Mouse (Mus musculus) stomach, postnatal 0 days (tissue): ENCODE results near the gene Trmt10c. TPM values are rescaled to one million over a fixed set of nuclear protein-coding genes. Genes with fewer than 3 reads are reported as not detected.
"Not testable (repeated sequence)": the region's sequence is repeated elsewhere in the genome, so short reads cannot be mapped to it uniquely, and the experiment has no call there.

ENCODE experiments used
- ATAC-seq: fragments of 200-750 bp; cut with Nextera tagmentation; 2 replicates; pipeline ENCODE4 v1.8.0; 2017; ENCODE audit not compliant: low FRiP score, low TSS enrichment
- DNase-seq: peaks from one replicate; pipeline ENCODE4 v3.0.0-alpha.2; 2016; ENCODE audit warnings: low spot score
- H3K27ac ChIP-seq: fragments of 300-500 bp; sonication (generic); replicated peaks from 2 replicates; pipeline ENCODE4 v1.5.1; 2014; ENCODE audit warnings: mild to moderate bottlenecking, control low read depth
- H3K27me3 ChIP-seq: fragments of 300-500 bp; sonication (generic); 2 replicates; pipeline ENCODE4 v1.6.1; 2014; ENCODE audit warnings: low read length; ENCODE audit not compliant: control insufficient read depth, insufficient read depth
- H3K36me3 ChIP-seq: fragments of 300-500 bp; sonication (generic); 2 replicates; pipeline ENCODE4 v1.6.1; 2014; ENCODE audit warnings: low read length, mixed read lengths; ENCODE audit not compliant: control insufficient read depth, insufficient read depth
- H3K4me1 ChIP-seq: fragments of 300-500 bp; sonication (generic); replicated peaks from 2 replicates; pipeline ENCODE4 v1.6.1; 2014; ENCODE audit warnings: antibody characterized with exemption; ENCODE audit not compliant: control insufficient read depth, insufficient read depth
- H3K4me2 ChIP-seq: fragments of 300-500 bp; sonication (generic); replicated peaks from 2 replicates; pipeline ENCODE4 v1.6.1; 2014; ENCODE audit warnings: low read depth, mild to moderate bottlenecking, control low read depth, moderate library complexity
- H3K4me3 ChIP-seq: fragments of 300-500 bp; sonication (generic); 2 replicates; pipeline ENCODE4 v1.5.1; 2014; ENCODE audit warnings: low read depth, low read length, control low read depth
- H3K9ac ChIP-seq: fragments of 300-500 bp; sonication (generic); 2 replicates; pipeline ENCODE4 v1.6.1; 2014; ENCODE audit warnings: mild to moderate bottlenecking, low read length, control low read depth, mixed read lengths
- H3K9me3 ChIP-seq: fragments of 300-500 bp; sonication (generic); 2 replicates; pipeline ENCODE4 v1.6.1; 2016; ENCODE audit warnings: low read length; ENCODE audit not compliant: control insufficient read depth
- CTCF ChIP-seq: IDR thresholded peaks from 2 replicates; pipeline ENCODE4 v1.5.1; 2016; ENCODE audit warnings: antibody characterized with exemption, low read depth, mild to moderate bottlenecking, moderate library complexity
- EP300 ChIP-seq: optimal IDR thresholded peaks from 2 replicates; pipeline ENCODE3; 2016; ENCODE audit warnings: antibody characterized with exemption
- WGBS: fragments of 180-500 bp; shearing (Covaris S2); extraction: QIAGEN DNeasy Blood & Tissue Kit; methylation state at CpG from one replicate; pipeline ENCODE4 v1.1.7; 2014; 5-methylcytosine and 5-hydroxymethylcytosine counted together
- polyA plus RNA-seq: library from polyadenylated mRNA; unstranded; fragments of >200 nt; fragmentation: Nextera tagmentation; extraction: Ambion mirVana; gene quantifications from 2 replicates; pipeline ENCODE4 v1.2.1, GENCODE M21; 2015

Gene Trmt10c
- polyA plus RNA-seq, 1 experiment from 2014 or later: 17.6 TPM

GRCm38 (mm10) chr16:56075222-56076111 lies 37.8 kb upstream of the Trmt10c start:
- H3K4me2 ChIP-seq: peak overlapping the region; percentile 55
- no peaks in the 10 kb centered on the region for H3K4me1 ChIP-seq
- peak overlapping the region; percentile 61 for H3K9ac ChIP-seq
- peak overlapping the region; percentile 91 for H3K27ac ChIP-seq
- no peak for TF ChIP-seq CTCF
- TF ChIP-seq EP300: no peak
- H3K4me3 ChIP-seq: peak overlapping the region; percentile 54
- peak; percentile 92 for DNase-seq
- no peaks in the 10 kb centered on the region for H3K27me3 ChIP-seq
- WGBS: under 1% methylated on average over 39 of the region's 66 CpGs
- H3K9me3 ChIP-seq: no peaks in the 10 kb centered on the region
- ATAC-seq: peak; percentile 91
- no peaks in the 10 kb centered on the region for H3K36me3 ChIP-seq

DNA sequence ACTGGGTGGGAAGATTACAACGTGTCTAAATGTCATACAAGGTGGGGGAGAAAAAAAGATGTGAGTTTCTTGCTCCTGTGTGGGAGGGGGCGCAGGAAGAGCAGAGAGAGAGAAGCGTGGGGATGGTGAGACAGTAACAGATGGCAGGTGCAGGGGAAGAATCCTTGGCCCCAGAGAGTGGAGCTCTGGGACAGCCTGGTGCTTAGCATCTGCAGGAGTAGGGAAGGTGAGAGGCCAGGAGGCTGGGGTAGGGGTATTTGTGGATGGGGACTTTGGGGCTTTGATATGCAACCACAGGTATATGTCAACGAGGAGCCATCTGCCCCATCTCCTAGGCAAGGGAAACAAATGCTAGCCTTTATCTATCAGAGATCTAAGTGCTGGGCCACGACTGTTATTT lies 36.9 kb upstream of the Trmt10c start:
- Histone ChIP-seq H3K27ac (no peak overlapping the region), H3K9me3 (no peaks in the 10 kb centered on the region), H3K36me3 (no peaks in the 10 kb centered on the region), H3K4me3 (no peak overlapping the region), H3K27me3 (no peaks in the 10 kb centered on the region), H3K4me1 (no peaks in the 10 kb centered on the region), H3K9ac (no peak overlapping the region), H3K4me2 (no peak overlapping the region)
- no peak for DNase-seq
- WGBS: 75% methylated on average over 5 of the region's 5 CpGs
- no peak for TF ChIP-seq EP300
- TF ChIP-seq CTCF: no peak
- no peak for ATAC-seq

GRCm38 (mm10) chr16:56074122-56074521 lies 36.5 kb upstream of the Trmt10c start:
- DNase-seq (no peak), ATAC-seq (no peak)
- Histone ChIP-seq H3K9ac (no peak overlapping the region), H3K27me3 (no peaks in the 10 kb centered on the region), H3K9me3 (no peaks in the 10 kb centered on the region), H3K27ac (no peak overlapping the region), H3K36me3 (no peaks in the 10 kb centered on the region), H3K4me3 (no peak overlapping the region), H3K4me1 (no peaks in the 10 kb centered on the region), H3K4me2 (no peak overlapping the region)
- TF ChIP-seq EP300: no peak
- no peak for TF ChIP-seq CTCF
- 94% methylated on average over 1 of the region's 1 CpGs for WGBS

DNA sequence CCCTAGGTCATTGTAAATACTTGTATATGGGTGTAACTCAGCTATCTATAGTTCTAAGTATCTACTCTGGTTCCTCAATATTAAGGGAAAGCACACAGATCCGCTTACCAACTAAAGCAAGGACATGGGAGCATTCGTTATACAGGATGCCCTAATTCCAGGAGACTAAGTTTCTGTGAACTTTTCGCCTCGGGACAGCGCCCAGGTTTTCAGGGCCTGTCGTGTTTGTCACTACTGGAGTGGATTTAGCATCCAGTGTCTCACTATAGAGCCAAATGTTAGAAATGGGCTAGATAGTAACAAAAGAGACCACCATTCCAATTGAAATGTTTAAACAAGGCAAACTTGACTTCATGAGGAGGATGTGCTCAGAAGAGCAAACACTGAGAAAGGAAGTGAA lies 35.5 kb upstream of the Trmt10c start:
- H3K9ac ChIP-seq, H3K4me1 ChIP-seq, DNase-seq, H3K4me3 ChIP-seq, H3K27ac ChIP-seq, ATAC-seq, H3K27me3 ChIP-seq, H3K4me2 ChIP-seq, H3K36me3 ChIP-seq, H3K9me3 ChIP-seq: not testable (repeated sequence)
- 87% methylated on average over 6 of the region's 6 CpGs for WGBS

DNA sequence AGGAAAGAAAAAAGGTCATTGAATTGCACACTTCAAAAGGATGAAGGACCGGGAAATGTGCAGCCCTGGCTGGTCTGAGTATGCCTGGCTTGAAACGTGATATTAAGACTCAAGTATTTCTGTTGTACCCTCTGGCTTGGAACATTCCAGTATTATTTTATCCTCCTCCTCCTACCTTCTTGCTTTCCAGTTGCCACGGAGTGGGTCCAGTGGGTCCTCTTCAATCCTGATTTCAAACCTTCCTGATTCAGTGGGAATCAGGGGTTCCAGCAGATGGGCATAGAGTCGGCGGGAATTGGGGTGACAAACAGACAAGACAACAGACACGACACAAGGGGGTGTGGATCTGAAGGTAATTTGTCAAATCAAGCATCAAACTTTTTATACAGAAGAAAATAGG lies 34.9 kb upstream of the Trmt10c start:
- Histone ChIP-seq H3K9ac (no peak overlapping the region), H3K27ac (no peak overlapping the region), H3K27me3 (no peaks in the 10 kb centered on the region), H3K36me3 (no peaks in the 10 kb centered on the region), H3K4me3 (no peak overlapping the region), H3K9me3 (no peaks in the 10 kb centered on the region), H3K4me2 (no peak overlapping the region), H3K4me1 (no peaks in the 10 kb centered on the region)
- 77% methylated on average over 6 of the region's 6 CpGs for WGBS
- ATAC-seq (no peak), DNase-seq (no peak)
- TF ChIP-seq CTCF (no peak), EP300 (no peak)
